Mouse (Mus musculus): ENCODE measurements around the gene Tmem190.

DNA sequence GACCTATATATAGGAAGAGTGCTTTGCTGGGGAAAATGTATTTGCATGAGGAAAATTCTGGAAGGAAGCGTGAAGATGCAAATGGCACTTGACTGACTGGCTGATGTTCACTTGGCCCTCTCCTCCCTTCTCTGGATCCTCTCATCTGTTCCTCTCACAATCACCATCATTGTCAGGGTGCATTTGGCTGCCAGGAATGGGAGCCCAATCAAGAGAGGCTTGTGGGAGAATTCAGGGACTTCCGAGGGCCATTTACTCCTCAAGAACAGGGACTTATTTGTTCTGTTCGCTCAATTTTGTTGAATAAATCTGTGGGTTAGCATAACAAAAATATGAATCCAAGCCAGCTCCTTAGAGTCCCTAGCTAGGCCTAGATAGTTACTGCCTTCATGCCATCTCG, 39.0 kb downstream of the Tmem190 start:
- TF ChIP-seq POLR2A (IDR thresholded peaks at IDR 0.05; ENCODE audit: low read depth, low read length) = no peak
- no peak for TF ChIP-seq CTCF (IDR thresholded peaks at IDR 0.05; ENCODE audit: borderline replicate concordance, insufficient read depth, low read length)
